Mouse (Mus musculus): ENCODE measurements around the gene Nom1.
"Not testable (repeated sequence)": the region's sequence is repeated elsewhere in the genome, so short reads cannot be mapped to it uniquely, and the experiment has no call there.

Nom1 gene

GRCm38 (mm10) chr5:29434228-29434871 is at the start of gene Nom1:
Nom1 (plus strand) TSS chr5:29434664.
- in situ Hi-C loops (cut with MboI), result no loop called here

GRCm38 (mm10) chr5:29387591-29387990 is 46.9 kb upstream of the Nom1 start:
- in situ Hi-C loops (cut with MboI), result no loop called here

GRCm38 (mm10) chr5:29388181-29388943 is 46.1 kb upstream of the Nom1 start:
- in situ Hi-C loops (cut with MboI), result no loop called here

- in situ Hi-C loops (cut with MboI), result no loop called here
Measured at GRCm38 (mm10) chr5:29388944-29389765, 45.3 kb upstream of the Nom1 start.

- in situ Hi-C loops (cut with MboI), result no loop called here
Measured at GRCm38 (mm10) chr5:29398427-29398826, 36.0 kb upstream of the Nom1 start.

- in situ Hi-C loops (cut with MboI), result no loop called here
Measured at GRCm38 (mm10) chr5:29410854-29411253, 23.6 kb upstream of the Nom1 start.

- in situ Hi-C loops (cut with MboI), result no loop called here
Measured at GRCm38 (mm10) chr5:29413041-29413440, 21.4 kb upstream of the Nom1 start.

GRCm38 (mm10) chr5:29423330-29423729 is 11.1 kb upstream of the Nom1 start:
- in situ Hi-C loops (cut with MboI), result not testable (repeated sequence)

GRCm38 (mm10) chr5:29434872-29435358 is 451 bp downstream of the Nom1 start:
- in situ Hi-C loops (cut with MboI), result no loop called here

- in situ Hi-C loops (cut with MboI), result no loop called here
Measured at GRCm38 (mm10) chr5:29435491-29435890, 1.0 kb downstream of the Nom1 start.

GRCm38 (mm10) chr5:29436728-29437127 is 2.3 kb downstream of the Nom1 start:
- in situ Hi-C loops (cut with MboI), result not testable (repeated sequence)

- in situ Hi-C loops (cut with MboI), result no loop called here
Measured at GRCm38 (mm10) chr5:29445275-29445674, 10.8 kb downstream of the Nom1 start.

- in situ Hi-C loops (cut with MboI), result no loop called here
Measured at GRCm38 (mm10) chr5:29452352-29452751, 17.9 kb downstream of the Nom1 start.

- in situ Hi-C loops (cut with MboI), result no loop called here
Measured at GRCm38 (mm10) chr5:29456895-29457656, 22.6 kb downstream of the Nom1 start.

- in situ Hi-C loops (cut with MboI), result no loop called here
Measured at GRCm38 (mm10) chr5:29462943-29463686, 28.7 kb downstream of the Nom1 start.

- in situ Hi-C loops (cut with MboI), result no loop called here
Measured at GRCm38 (mm10) chr5:29467489-29468350, 33.3 kb downstream of the Nom1 start.

- in situ Hi-C loops (cut with MboI), result no loop called here
Measured at GRCm38 (mm10) chr5:29468351-29469065, 34.0 kb downstream of the Nom1 start.

- in situ Hi-C loops (cut with MboI), result no loop called here
Measured at GRCm38 (mm10) chr5:29469501-29469900, 35.0 kb downstream of the Nom1 start.

GRCm38 (mm10) chr5:29470271-29470670 is 35.8 kb downstream of the Nom1 start:
- in situ Hi-C loops (cut with MboI), result no loop called here

All from mature B cell (primary cell).